Mouse (Mus musculus): ENCODE results near the gene Uqcrq. TPM values are rescaled to one million over a fixed set of nuclear protein-coding genes. Genes with fewer than 3 reads are reported as not detected.
A peak's percentile ranks its signal among the peaks of the same experiment; 100 is the strongest.

Uqcrq gene
- polyA plus RNA-seq, 1 experiment from 2014 or later: 1,453 TPM

- Histone ChIP-seq H3K27me3 (ENCODE audit: insufficient read depth, low read length) (peaks cover 62% of the 10 kb centered on the region), H3K4me3 (ENCODE audit: low read depth, low read length) (no peak overlapping the region), H3K9ac (replicated peaks) (no peak overlapping the region), H3K9me3 (ENCODE audit: low read length) (no peaks in the 10 kb centered on the region), H3K27ac (ENCODE audit: low read depth) (no peak overlapping the region), H3K4me2 (ENCODE audit: low read depth, low read length) (no peak overlapping the region), H3K36me3 (replicated peaks; ENCODE audit: insufficient read depth, low read length) (no peaks in the 10 kb centered on the region; the same call in 1 of the 2 replicates), H3K4me1 (ENCODE audit: insufficient read depth) (peaks cover 13% of the 10 kb centered on the region)
- DNase-seq (no peak), ATAC-seq (no peak)
- 41% methylated on average over 8 of the region's 8 CpGs for WGBS (ENCODE audit: insufficient replicate concordance)
- TF ChIP-seq EP300 (IDR thresholded peaks at IDR 0.05; ENCODE audit: low read depth): no peak
- TF ChIP-seq CTCF (IDR thresholded peaks at IDR 0.05; ENCODE audit: low read depth): no peak
These were observed 45.0 kb upstream of the Uqcrq start for GRCm38 (mm10) chr11:53475620-53476019.

GRCm38 (mm10) chr11:53472709-53473108 is 42.1 kb upstream of the Uqcrq start:
- Histone ChIP-seq H3K27me3 (ENCODE audit: insufficient read depth, low read length) (peaks cover 41% of the 10 kb centered on the region), H3K4me2 (ENCODE audit: low read depth, low read length) (no peak overlapping the region), H3K9ac (replicated peaks) (no peak overlapping the region), H3K9me3 (ENCODE audit: low read length) (no peaks in the 10 kb centered on the region), H3K4me1 (ENCODE audit: insufficient read depth) (peaks cover 4% of the 10 kb centered on the region; the same call in 1 of the 2 replicates), H3K4me3 (ENCODE audit: low read depth, low read length) (no peak overlapping the region), H3K27ac (ENCODE audit: low read depth) (no peak overlapping the region), H3K36me3 (replicated peaks; ENCODE audit: insufficient read depth, low read length) (no peaks in the 10 kb centered on the region)
- DNase-seq (no peak), ATAC-seq (no peak)
- TF ChIP-seq CTCF (IDR thresholded peaks at IDR 0.05; ENCODE audit: low read depth): peak; percentile 48
- TF ChIP-seq EP300 (IDR thresholded peaks at IDR 0.05; ENCODE audit: low read depth): no peak
- WGBS (ENCODE audit: insufficient replicate concordance): 81% methylated on average over 3 of the region's 3 CpGs

GRCm38 (mm10) chr11:53469968-53470695 is 39.5 kb upstream of the Uqcrq start, which contains the start of gene Gm9837:
Gene Gm9837 (minus strand): TSS chr11:53470479.
- H3K27me3 ChIP-seq (ENCODE audit: insufficient read depth, low read length): peaks cover 31% of the 10 kb centered on the region
- ATAC-seq: peak; percentile 80
- peak within 1 kb of the TSS; percentile 27; the same call in 1 of the 2 replicates for H3K4me2 ChIP-seq (ENCODE audit: low read depth, low read length)
- no peak within 1 kb of the TSS for H3K27ac ChIP-seq (ENCODE audit: low read depth)
- no peak within 1 kb of the TSS for H3K4me3 ChIP-seq (ENCODE audit: low read depth, low read length)
- WGBS (ENCODE audit: insufficient replicate concordance): 7% methylated on average over 29 of the region's 29 CpGs
- H3K9me3 ChIP-seq (ENCODE audit: low read length): no peaks in the 10 kb centered on the region
- H3K36me3 ChIP-seq (replicated peaks; ENCODE audit: insufficient read depth, low read length): no peaks in the 10 kb centered on the region
- DNase-seq: peak; percentile 90
- TF ChIP-seq EP300 (IDR thresholded peaks at IDR 0.05; ENCODE audit: low read depth) (no peak), CTCF (IDR thresholded peaks at IDR 0.05; ENCODE audit: low read depth) (peak; percentile 98)
- peaks cover 4% of the 10 kb centered on the region; the same call in 1 of the 2 replicates for H3K4me1 ChIP-seq (ENCODE audit: insufficient read depth)
- no peak within 1 kb of the TSS for H3K9ac ChIP-seq (replicated peaks)

GRCm38 (mm10) chr11:53469294-53469967 is 38.8 kb upstream of the Uqcrq start:
- Histone ChIP-seq H3K27me3 (ENCODE audit: insufficient read depth, low read length) (peaks cover 32% of the 10 kb centered on the region), H3K9me3 (ENCODE audit: low read length) (no peaks in the 10 kb centered on the region), H3K36me3 (replicated peaks; ENCODE audit: insufficient read depth, low read length) (no peaks in the 10 kb centered on the region), H3K27ac (ENCODE audit: low read depth) (no peak overlapping the region), H3K4me3 (ENCODE audit: low read depth, low read length) (no peak overlapping the region), H3K4me2 (ENCODE audit: low read depth, low read length) (no peak overlapping the region), H3K4me1 (ENCODE audit: insufficient read depth) (peaks cover 4% of the 10 kb centered on the region; the same call in 1 of the 2 replicates), H3K9ac (replicated peaks) (no peak overlapping the region)
- TF ChIP-seq EP300 (IDR thresholded peaks at IDR 0.05; ENCODE audit: low read depth): no peak
- no peak for TF ChIP-seq CTCF (IDR thresholded peaks at IDR 0.05; ENCODE audit: low read depth)
- WGBS (ENCODE audit: insufficient replicate concordance): 42% methylated on average over 16 of the region's 16 CpGs
- DNase-seq (no peak), ATAC-seq (0 out of 2 replicates have a peak, but pooled peaks have one; percentile 9)

GRCm38 (mm10) chr11:53466231-53466971 is 35.8 kb upstream of the Uqcrq start:
- H3K9ac ChIP-seq (replicated peaks): no peak overlapping the region
- 24% methylated on average over 40 of the region's 40 CpGs for WGBS (ENCODE audit: insufficient replicate concordance)
- H3K27me3 ChIP-seq (ENCODE audit: insufficient read depth, low read length): peaks cover 46% of the 10 kb centered on the region
- no peaks in the 10 kb centered on the region; the same call in 1 of the 2 replicates for H3K36me3 ChIP-seq (replicated peaks; ENCODE audit: insufficient read depth, low read length)
- no peaks in the 10 kb centered on the region for H3K9me3 ChIP-seq (ENCODE audit: low read length)
- TF ChIP-seq CTCF (IDR thresholded peaks at IDR 0.05; ENCODE audit: low read depth) (peak; percentile 80), EP300 (IDR thresholded peaks at IDR 0.05; ENCODE audit: low read depth) (no peak)
- no peak overlapping the region for H3K27ac ChIP-seq (ENCODE audit: low read depth)
- DNase-seq: peak; percentile 78
- peak overlapping the region; percentile 59 for H3K4me2 ChIP-seq (ENCODE audit: low read depth, low read length)
- H3K4me1 ChIP-seq (ENCODE audit: insufficient read depth): peaks cover 17% of the 10 kb centered on the region
- H3K4me3 ChIP-seq (ENCODE audit: low read depth, low read length): 0 out of 2 replicates have a peak overlapping the region, but pooled peaks have one; percentile 13
- ATAC-seq: no peak

All from liver, postnatal 0 days (tissue).